Mouse (Mus musculus): ENCODE measurements at regions not wholly inside any gene's neighbourhood (a gene's known extent, or its start where the extent isn't known, plus 50 kb on each side); places are given as distances from the start of the nearest gene placed in this dataset.

DNA sequence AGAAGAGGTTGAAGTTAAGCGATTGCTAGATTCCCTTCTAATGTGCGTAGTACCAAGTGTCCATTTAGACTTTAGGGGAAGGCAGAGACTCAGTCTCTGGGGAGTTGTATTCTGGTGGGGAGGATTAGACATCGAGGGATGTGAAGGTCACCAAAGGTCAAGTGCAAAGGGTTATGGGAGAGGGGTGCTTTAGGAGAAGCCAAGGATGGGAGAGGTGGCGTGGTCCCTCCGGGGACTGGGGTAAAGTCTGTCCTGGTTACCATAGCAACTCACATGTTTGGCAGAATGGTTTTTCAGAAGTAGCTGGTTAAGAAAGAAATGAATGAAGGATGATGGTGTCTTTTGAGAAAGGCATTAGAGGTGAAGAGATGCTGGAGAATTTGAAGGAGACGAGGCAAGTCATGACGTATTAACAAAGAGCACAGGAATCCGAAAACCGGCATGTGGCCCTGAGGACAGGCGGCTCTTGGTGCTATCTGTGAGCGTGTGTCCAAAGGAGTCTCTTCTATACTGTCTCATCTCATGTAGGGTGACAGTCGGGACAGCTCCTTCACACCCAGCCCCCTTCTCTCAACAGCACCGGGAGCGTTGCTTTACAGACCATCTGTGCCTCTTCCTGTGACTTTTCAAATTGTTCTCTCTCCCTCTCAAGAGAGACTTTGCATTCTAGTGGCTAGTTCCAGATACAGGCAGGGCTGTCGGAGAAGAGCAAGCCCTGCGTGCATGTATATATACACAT lies 125.6 kb upstream of the Aldh1b1 start:
- TF ChIP-seq REST (IDR thresholded peaks at IDR 0.05; ENCODE audit: insufficient read depth, insufficient read length) (no peak), MYOG (IDR thresholded peaks at IDR 0.05; ENCODE audit: control insufficient read depth in 1 of 3, insufficient read depth in 1 of 3, insufficient read length in 2 of 3, low read depth in 2 of 3) (no peak), E2F4 (IDR thresholded peaks at IDR 0.05; ENCODE audit: insufficient read depth) (no peak), POLR2A (IDR thresholded peaks at IDR 0.05; ENCODE audit: insufficient read length, low read depth) (no peak), SRF (IDR thresholded peaks at IDR 0.05; ENCODE audit: control insufficient read depth, insufficient read length, low read depth) (no peak), CEBPB (IDR thresholded peaks at IDR 0.05; ENCODE audit: insufficient read depth, poor library complexity, severe bottlenecking) (no peak), MAX (IDR thresholded peaks at IDR 0.05; ENCODE audit: low read depth) (no peak), POLR2AphosphoS2 (IDR thresholded peaks at IDR 0.05; ENCODE audit: insufficient read length, low read depth) (no peak), TCF12 (IDR thresholded peaks at IDR 0.05; ENCODE audit: insufficient read depth, poor library complexity, severe bottlenecking) (no peak), TCF3 (IDR thresholded peaks at IDR 0.05; ENCODE audit: insufficient read length, low read depth) (no peak), MYOD1 (IDR thresholded peaks at IDR 0.05; ENCODE audit: control insufficient read depth in 1 of 3, insufficient read length in 2 of 3, low read depth in 2 of 3) (no peak), USF1 (IDR thresholded peaks at IDR 0.05; ENCODE audit: low read depth) (no peak)
- H3K36me3 ChIP-seq (ENCODE audit: control insufficient read depth, insufficient read depth): no peaks in the 10 kb centered on the region
- H3K79me2 ChIP-seq (ENCODE audit: control insufficient read depth, insufficient read depth): no peaks in the 10 kb centered on the region
- peaks cover 17% of the 10 kb centered on the region for H3K27me3 ChIP-seq (ENCODE audit: control insufficient read depth, insufficient read depth, insufficient read length)
- H3K4me2 ChIP-seq (ENCODE audit: low read depth): no peak overlapping the region
- no peak overlapping the region for H3ac ChIP-seq (ENCODE audit: control insufficient read depth, insufficient read length)
- H3K4me3 ChIP-seq: no peak overlapping the region

DNA sequence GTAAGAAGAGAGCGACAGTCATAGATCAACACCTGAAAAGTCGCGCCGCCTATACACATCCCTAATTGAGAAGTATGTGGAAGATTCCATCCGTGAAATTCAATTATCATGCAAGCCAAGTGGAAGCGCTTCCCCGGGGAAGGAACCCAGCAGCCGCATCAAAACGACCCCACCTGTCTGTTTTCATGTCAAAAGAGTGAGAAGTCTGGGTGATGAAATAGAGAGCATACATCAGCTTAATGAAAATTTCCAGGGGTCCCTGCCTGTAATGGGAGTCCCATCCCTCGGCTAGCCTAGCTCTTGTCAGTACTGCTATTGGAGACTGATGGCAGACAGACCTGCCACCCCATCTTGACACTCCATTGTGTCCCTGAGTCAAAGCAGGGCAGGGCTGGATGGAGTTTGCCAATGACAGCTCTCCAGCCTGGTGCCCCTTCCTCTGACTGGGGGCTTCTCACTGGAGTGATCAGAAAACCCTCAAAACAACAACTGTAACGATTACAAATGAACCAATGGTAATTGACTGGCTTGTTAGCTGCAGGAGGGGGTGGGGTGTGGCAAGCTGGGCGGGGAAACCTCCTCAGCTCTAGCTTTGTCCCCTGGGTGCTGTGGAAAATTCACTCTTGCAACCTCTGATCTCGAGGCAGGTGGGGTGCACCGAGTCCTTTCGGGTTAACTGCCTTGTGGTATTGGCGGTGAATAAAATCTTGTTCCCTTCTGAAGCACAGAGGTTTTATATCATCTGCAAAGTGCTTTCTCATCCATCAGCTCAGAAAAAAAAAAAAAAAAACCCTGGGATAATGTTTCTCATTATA lies 126.4 kb upstream of the Aldh1b1 start:
- H3K79me2 ChIP-seq (ENCODE audit: control insufficient read depth, insufficient read depth): no peaks in the 10 kb centered on the region
- H3K27me3 ChIP-seq (ENCODE audit: control insufficient read depth, insufficient read depth, insufficient read length): peaks cover 17% of the 10 kb centered on the region
- no peak overlapping the region for H3K4me2 ChIP-seq (ENCODE audit: low read depth)
- no peak overlapping the region for H3ac ChIP-seq (ENCODE audit: control insufficient read depth, insufficient read length)
- TF ChIP-seq MAX (IDR thresholded peaks at IDR 0.05; ENCODE audit: low read depth): no peak
- no peak for TF ChIP-seq POLR2A (IDR thresholded peaks at IDR 0.05; ENCODE audit: insufficient read length, low read depth)
- TF ChIP-seq USF1 (IDR thresholded peaks at IDR 0.05; ENCODE audit: low read depth): no peak
- no peak for TF ChIP-seq MYOD1 (IDR thresholded peaks at IDR 0.05; ENCODE audit: control insufficient read depth in 1 of 3, insufficient read length in 2 of 3, low read depth in 2 of 3)
- TF ChIP-seq TCF12 (IDR thresholded peaks at IDR 0.05; ENCODE audit: insufficient read depth, poor library complexity, severe bottlenecking): no peak
- TF ChIP-seq SRF (IDR thresholded peaks at IDR 0.05; ENCODE audit: control insufficient read depth, insufficient read length, low read depth): no peak
- TF ChIP-seq POLR2AphosphoS2 (IDR thresholded peaks at IDR 0.05; ENCODE audit: insufficient read length, low read depth): no peak
- no peak for TF ChIP-seq TCF3 (IDR thresholded peaks at IDR 0.05; ENCODE audit: insufficient read length, low read depth)
- TF ChIP-seq MYOG (IDR thresholded peaks at IDR 0.05; ENCODE audit: control insufficient read depth in 1 of 3, insufficient read depth in 1 of 3, insufficient read length in 2 of 3, low read depth in 2 of 3): no peak
- no peak for TF ChIP-seq REST (IDR thresholded peaks at IDR 0.05; ENCODE audit: insufficient read depth, insufficient read length)
- no peak for TF ChIP-seq CEBPB (IDR thresholded peaks at IDR 0.05; ENCODE audit: insufficient read depth, poor library complexity, severe bottlenecking)
- no peak for TF ChIP-seq E2F4 (IDR thresholded peaks at IDR 0.05; ENCODE audit: insufficient read depth)
- H3K36me3 ChIP-seq (ENCODE audit: control insufficient read depth, insufficient read depth): no peaks in the 10 kb centered on the region
- H3K4me3 ChIP-seq: no peak overlapping the region

DNA sequence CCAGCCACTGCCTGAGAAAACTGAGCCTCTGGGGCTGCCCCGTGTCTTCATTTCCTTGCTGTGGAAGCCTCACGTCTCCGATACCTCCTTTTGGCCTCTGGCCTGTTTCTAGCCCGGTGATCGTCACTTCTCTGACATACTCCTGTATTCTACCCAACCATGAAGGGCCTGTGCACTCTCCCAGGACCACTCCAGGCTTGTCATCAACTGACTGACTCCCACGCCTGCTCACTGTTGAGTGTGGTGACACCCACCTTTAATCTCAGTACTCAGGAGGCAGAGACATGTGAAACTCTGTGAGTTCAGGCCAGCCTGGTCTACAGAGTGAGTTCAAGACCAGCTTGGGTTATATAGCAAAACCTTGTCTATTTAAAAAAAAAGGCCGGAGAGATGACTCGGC lies 132.1 kb upstream of the Shb start:
- TF ChIP-seq CEBPB (IDR thresholded peaks at IDR 0.05; ENCODE audit: insufficient read depth, poor library complexity, severe bottlenecking) (no peak), REST (IDR thresholded peaks at IDR 0.05; ENCODE audit: insufficient read depth, insufficient read length) (no peak), TCF12 (IDR thresholded peaks at IDR 0.05; ENCODE audit: insufficient read depth, poor library complexity, severe bottlenecking) (no peak), MYOG (IDR thresholded peaks at IDR 0.05; ENCODE audit: control insufficient read depth in 1 of 3, insufficient read depth in 1 of 3, insufficient read length in 2 of 3, low read depth in 2 of 3) (no peak), MYOD1 (IDR thresholded peaks at IDR 0.05; ENCODE audit: control insufficient read depth in 1 of 3, insufficient read length in 2 of 3, low read depth in 2 of 3) (no peak), SRF (IDR thresholded peaks at IDR 0.05; ENCODE audit: control insufficient read depth, insufficient read length, low read depth) (no peak), MAX (IDR thresholded peaks at IDR 0.05; ENCODE audit: low read depth) (no peak), USF1 (IDR thresholded peaks at IDR 0.05; ENCODE audit: low read depth) (no peak), POLR2AphosphoS2 (IDR thresholded peaks at IDR 0.05; ENCODE audit: insufficient read length, low read depth) (no peak), TCF3 (IDR thresholded peaks at IDR 0.05; ENCODE audit: insufficient read length, low read depth) (no peak), POLR2A (IDR thresholded peaks at IDR 0.05; ENCODE audit: insufficient read length, low read depth) (no peak), E2F4 (IDR thresholded peaks at IDR 0.05; ENCODE audit: insufficient read depth) (no peak)
- Histone ChIP-seq H3K4me3 (no peak overlapping the region), H3K4me2 (ENCODE audit: low read depth) (no peak overlapping the region), H3K79me2 (ENCODE audit: control insufficient read depth, insufficient read depth) (no peaks in the 10 kb centered on the region), H3ac (ENCODE audit: control insufficient read depth, insufficient read length) (no peak overlapping the region), H3K36me3 (ENCODE audit: control insufficient read depth, insufficient read depth) (no peaks in the 10 kb centered on the region), H3K27me3 (ENCODE audit: control insufficient read depth, insufficient read depth, insufficient read length) (peaks cover 21% of the 10 kb centered on the region)

DNA sequence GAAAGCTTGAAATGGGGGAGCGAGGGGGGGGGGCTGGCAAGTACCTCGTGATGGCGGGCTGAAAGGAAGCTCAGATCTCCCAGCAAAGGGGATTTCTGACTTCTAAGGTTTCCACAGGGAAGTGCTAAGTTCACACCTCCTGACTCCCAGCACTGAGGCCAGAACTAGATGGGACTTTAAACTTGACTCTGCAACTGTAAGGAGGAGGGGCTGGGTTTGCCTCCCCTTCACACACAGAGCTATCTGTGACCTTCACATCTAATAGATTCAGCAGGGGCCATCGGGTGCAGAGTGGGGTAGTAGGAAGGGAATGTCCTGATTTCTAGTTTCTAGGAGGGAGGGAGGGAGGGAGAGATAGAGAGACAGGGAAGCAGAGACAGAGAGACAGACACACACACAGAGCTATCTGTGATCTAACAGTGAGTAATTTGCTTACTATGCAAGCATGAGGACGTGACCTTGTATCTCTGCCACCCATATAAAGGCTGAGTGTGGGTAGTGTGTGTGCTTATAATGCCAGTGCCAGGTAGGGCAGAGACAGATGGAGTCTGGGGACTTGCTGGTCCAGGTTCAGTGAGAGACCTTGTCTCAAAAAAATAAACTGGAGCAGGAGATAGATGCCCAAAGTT lies 125.2 kb upstream of the Shb start:
- Histone ChIP-seq H3K4me3 (no peak overlapping the region), H3K4me2 (ENCODE audit: low read depth) (no peak overlapping the region), H3K27me3 (ENCODE audit: control insufficient read depth, insufficient read depth, insufficient read length) (peaks cover 7% of the 10 kb centered on the region), H3ac (ENCODE audit: control insufficient read depth, insufficient read length) (no peak overlapping the region), H3K79me2 (ENCODE audit: control insufficient read depth, insufficient read depth) (no peaks in the 10 kb centered on the region), H3K36me3 (ENCODE audit: control insufficient read depth, insufficient read depth) (no peaks in the 10 kb centered on the region)
- TF ChIP-seq E2F4 (IDR thresholded peaks at IDR 0.05; ENCODE audit: insufficient read depth): no peak
- TF ChIP-seq POLR2AphosphoS2 (IDR thresholded peaks at IDR 0.05; ENCODE audit: insufficient read length, low read depth): no peak
